Mouse (Mus musculus) frontal cortex, postnatal 25 days (tissue): Measurements from ENCODE around the gene Olfr16.

ENCODE experiments used
- DNase-seq, 2 experiments: peaks; one replicate each; pipeline ENCODE4 v3.0.0; 2022; ENCODE audit warnings: low spot score in 2 of 2

The Olfr16 gene

DNA sequence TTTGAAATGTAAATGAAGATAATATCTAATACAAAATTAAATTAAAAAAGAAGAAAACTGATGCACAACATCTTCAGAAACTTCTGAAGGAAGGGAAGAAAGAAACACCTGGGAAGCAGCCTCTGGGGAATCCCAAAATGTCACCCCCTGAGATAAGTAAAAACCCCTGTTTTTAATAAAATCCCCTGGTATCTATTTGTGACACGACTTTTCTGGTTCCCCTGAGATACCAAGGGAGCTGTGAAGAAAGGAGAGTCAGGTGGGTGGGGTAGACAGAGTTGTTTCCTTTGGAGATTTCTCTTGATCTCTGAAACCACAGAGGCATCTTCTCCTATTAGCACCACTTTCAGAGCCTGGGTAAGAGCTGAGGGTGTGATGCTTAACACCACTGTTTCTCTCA lies at the start of gene Olfr16:
Gene Olfr16 (plus strand): TSS at position 250 of the 400 bp plus-strand sequence.
- DNase-seq, result no peak

DNA sequence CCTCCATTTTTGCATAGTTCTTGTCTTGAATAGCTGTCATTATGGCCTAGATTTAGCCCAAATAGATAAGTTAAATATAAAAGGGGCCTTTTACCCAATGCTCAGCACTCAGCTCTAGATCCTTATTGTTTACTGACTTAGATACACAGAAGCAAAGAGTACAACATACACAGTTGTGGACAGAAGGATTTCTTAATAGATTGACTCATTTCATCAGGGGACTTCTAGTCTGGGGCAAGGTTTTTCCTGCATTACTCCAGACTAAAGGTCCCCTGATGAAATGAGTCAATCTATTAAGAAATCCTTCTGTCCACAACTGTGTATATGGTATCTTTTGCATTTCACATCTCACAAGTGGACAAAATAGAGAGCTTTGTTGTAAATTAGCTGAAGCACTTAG lies 46.9 kb upstream of the Olfr16 start:
- DNase-seq, result no peak

DNA sequence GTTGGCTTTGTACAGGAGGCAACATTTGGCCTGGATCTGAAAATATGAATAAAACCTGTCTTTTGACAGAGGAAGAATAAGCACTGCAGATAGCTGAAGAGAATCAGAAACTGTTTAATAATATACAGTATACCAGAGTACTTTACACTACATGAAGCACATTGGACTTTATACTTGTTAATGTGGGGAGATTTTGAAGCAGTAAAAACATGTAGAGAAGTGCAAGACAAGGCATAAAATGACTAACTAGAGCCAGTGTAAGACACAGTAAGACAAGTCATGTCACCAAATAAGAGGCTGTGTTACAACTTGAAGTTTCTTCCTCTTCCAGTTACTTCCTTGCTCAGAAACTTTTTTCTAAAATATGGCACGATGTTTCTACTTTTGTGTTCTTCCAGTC lies 33.1 kb upstream of the Olfr16 start:
- no peak for DNase-seq

DNA sequence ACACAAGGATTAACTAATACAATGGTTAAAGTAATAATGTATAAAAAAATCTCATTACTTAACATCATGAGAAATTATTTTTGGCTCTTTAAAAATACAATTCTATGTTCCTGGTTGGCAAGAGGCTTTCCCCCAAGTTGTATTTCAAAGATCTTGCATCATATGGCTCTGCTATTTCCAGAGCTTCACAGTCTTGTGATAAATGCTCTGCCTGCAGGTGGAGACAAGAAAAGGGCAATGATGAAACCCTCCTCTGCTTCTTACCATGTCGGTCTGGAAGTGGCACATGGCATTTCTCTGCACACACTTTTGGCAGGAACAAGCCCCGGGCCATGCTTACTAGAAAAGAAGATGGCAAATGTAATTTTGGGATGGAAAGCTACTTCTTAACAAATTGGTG lies 31.8 kb upstream of the Olfr16 start:
- no peak for DNase-seq

GRCm38 (mm10) chr1:172932197-172932596 lies 18.0 kb upstream of the Olfr16 start:
- no peak for DNase-seq

- DNase-seq, result no peak
Measured at GRCm38 (mm10) chr1:172951171-172951720, 1.0 kb downstream of the Olfr16 start.

- no peak for DNase-seq
Measured at GRCm38 (mm10) chr1:172955376-172955775, 5.2 kb downstream of the Olfr16 start.

DNA sequence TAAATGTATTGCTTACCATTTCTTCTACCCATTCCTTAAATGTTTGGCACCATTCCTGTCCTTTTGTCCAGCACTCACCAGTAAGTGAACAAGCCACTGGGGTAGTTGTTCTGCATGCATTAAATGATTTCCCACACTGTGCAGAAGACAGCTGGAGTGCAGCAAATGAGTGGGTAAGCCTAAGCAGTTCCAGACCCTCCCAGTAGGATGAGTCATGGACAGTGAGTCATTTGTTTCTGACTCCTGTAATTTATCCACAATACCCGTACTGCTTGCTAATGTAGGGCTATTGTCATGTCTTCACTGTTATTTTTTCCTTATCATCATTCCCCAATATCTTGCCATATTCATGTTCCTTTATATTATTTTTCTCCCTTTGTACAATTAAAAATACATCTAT lies 10.2 kb downstream of the Olfr16 start:
- DNase-seq, result no peak

DNA sequence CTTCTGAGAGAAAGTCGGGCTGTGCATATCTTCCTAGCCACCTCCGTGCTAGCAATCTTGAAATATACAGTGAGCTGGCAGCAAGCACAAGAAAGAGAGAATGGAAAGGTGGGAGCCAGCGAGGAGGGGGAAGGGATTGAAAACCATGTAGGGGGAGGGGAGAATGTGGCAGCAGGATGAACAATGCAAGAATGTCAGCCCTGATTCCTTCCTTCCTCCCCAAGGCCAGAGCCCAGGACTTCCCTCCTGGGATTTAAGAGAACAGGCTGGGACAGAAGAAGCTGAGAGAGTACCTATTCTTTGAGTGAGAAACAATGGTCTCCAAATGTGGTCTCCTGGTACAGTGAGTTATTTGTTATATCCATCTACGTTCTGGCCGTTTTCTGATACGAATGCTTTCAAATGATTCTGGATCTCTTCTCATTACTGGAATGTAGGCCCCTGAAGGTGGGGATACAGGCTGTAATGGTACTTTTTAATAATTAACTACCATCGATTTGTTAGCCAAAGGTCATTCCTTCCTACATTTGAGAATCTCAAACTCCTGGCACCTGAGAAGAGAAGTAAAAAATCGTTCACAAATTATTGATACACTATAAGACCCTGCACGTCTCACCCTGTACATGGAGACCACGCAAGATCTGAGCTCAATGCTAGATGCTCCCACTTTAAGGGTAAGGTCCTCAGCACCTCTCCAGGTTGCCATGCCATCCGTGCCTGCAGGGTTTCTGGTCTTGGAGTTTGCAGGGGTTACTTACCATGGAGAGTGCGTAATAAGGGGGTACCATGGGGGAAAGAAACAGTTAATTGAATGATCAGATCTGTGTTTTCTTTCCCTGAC lies 39.8 kb downstream of the Olfr16 start:
- no peak for DNase-seq

DNA sequence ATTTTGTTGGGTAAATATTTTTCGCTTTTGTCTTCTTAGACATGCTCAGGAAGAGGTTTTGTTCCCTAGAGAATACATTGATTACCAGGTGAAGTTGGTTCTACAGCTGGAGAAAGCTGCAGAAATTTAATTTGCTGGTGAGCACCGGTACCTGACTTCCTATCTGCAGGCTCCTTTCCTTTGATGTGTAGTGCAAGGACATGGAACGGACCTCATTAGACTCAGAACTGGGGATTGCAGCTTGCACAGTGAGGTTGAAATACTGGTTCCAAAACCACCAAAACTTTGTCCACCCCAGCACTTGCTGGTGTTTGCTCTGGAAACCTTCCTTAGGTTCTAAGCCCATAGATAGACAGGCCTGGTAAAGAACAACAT lies 40.4 kb downstream of the Olfr16 start:
- DNase-seq, result no peak
